Mouse (Mus musculus) left cerebral cortex, adult 2 months (tissue): ENCODE data around the gene Myo18a. TPM values are rescaled to one million over a fixed set of nuclear protein-coding genes. Genes with fewer than 3 reads are reported as not detected.

Experiments
- DNase-seq, 2 experiments: peaks; one replicate each; pipeline ENCODE4 v3.0.0; 2021 to 2022; ENCODE audit warnings: low spot score in 2 of 2, mixed read lengths in 1 of 2; ENCODE audit errors: extremely low spot score in 1 of 2
- H3K27ac ChIP-seq: fragments of 200-600 bp; 2 replicates; pipeline ENCODE4 v1.8.1; 2022
- H3K4me3 ChIP-seq: fragments of 200-600 bp; 2 replicates; pipeline ENCODE4 v1.8.1; 2022
- CTCF ChIP-seq: fragments of 200-600 bp; IDR thresholded peaks from 2 replicates; pipeline ENCODE4 v1.8.1; 2022; ENCODE audit warnings: antibody characterized with exemption, mild to moderate bottlenecking, moderate library complexity
- intact Hi-C: fragments of 180-260 bp; cut with DNase I; formaldehyde crosslinking; loops from one replicate; pipeline ENCODE4 v1.15.1; 2025
- total RNA-seq, 2 experiments: library from RNA; stranded (reverse); gene quantifications; 2 replicates each; pipeline ENCODE4 v1.2.3; 2021

Gene Myo18a
- total RNA-seq, 2 experiments from 2014 or later, result 164 to 169 TPM

GRCm38 (mm10) chr11:77860947-77861346 lies 97.9 kb downstream of the Myo18a start:
- DNase-seq, result peak; percentile 69 to 76
- H3K27ac ChIP-seq, result peak overlapping the region; percentile 34; the same call in 1 of the 2 replicates
- no peak for TF ChIP-seq CTCF
- no peak overlapping the region for H3K4me3 ChIP-seq
- intact Hi-C loops, result no loop called here

DNA sequence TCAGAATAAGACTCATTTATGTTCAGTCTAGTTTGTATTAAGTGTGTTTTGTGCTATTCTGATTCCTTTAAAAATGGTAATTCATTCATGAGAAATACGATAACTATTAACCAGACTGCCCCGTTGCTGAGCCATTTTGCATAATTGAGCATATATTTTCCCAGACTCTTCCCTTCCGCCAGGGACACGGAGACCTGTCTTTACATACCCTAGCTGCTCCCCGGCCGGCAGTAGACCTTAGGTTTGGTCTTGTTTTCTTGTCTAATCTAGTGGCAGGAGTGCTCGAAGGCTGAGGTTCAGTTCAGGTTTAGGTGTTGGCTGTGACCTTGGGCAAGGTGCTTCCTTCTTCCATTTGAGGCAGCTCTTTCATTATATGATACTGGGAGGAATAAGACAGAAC lies 99.8 kb downstream of the Myo18a start:
- no peak for DNase-seq
- no peak overlapping the region for H3K27ac ChIP-seq
- no peak overlapping the region for H3K4me3 ChIP-seq
- no peak for TF ChIP-seq CTCF
- intact Hi-C loops, result no loop called here

GRCm38 (mm10) chr11:77864771-77865170 lies 101.7 kb downstream of the Myo18a start:
- intact Hi-C loops, result no loop called here
- TF ChIP-seq CTCF, result no peak
- peak overlapping the region; percentile 28; the same call in 1 of the 2 replicates for H3K27ac ChIP-seq
- no peak for DNase-seq
- H3K4me3 ChIP-seq, result no peak overlapping the region

GRCm38 (mm10) chr11:77867419-77868083 lies 104.5 kb downstream of the Myo18a start:
- intact Hi-C loops, result no loop called here
- H3K4me3 ChIP-seq, result no peak overlapping the region
- peak overlapping the region; percentile 67; the same call in 1 of the 2 replicates for H3K27ac ChIP-seq
- peak in 1 of 2 experiments; percentile 11 for DNase-seq
- no peak for TF ChIP-seq CTCF

DNA sequence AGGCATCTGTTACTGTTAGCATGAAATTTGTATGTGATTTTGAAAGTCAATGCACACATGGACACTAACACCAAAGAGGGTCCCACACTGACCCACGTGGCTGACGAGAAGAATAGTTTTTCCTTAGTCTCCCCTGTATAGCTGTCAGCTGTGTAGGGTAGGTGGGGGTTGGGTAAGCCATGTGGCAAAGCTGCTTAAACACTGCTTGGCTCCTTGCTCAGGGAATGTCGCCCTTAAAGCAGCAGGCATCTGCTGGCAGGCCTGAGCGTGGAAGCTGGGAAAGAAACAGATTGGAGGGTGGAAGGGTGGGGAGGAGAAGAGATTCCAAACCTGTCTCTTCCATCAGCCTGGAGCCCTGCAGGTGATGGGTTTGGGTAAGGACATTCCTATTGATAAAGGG lies 108.4 kb downstream of the Myo18a start:
- Histone ChIP-seq H3K27ac (peak overlapping the region; percentile 63; the same call in 1 of the 2 replicates), H3K4me3 (no peak overlapping the region)
- intact Hi-C loops, result loop anchor here (2.0 kb wide), 1 partner anchor 17 kb away; no protein-coding TSS in a partner anchor
- DNase-seq, result peak; percentile 58 to 69
- no peak for TF ChIP-seq CTCF

- intact Hi-C loops, result no loop called here
- peak overlapping the region; percentile 87 for H3K27ac ChIP-seq
- H3K4me3 ChIP-seq, result no peak overlapping the region
- TF ChIP-seq CTCF, result no peak; the same call in none of the 2 replicates
- peak; percentile 39 to 62 for DNase-seq
Measured at GRCm38 (mm10) chr11:77872236-77872635, 109.2 kb downstream of the Myo18a start.

- TF ChIP-seq CTCF, result no peak
- H3K4me3 ChIP-seq, result no peak overlapping the region
- intact Hi-C loops, result no loop called here
- peak in 1 of 2 experiments; percentile 17 for DNase-seq
- H3K27ac ChIP-seq, result peak overlapping the region; percentile 87
Measured at GRCm38 (mm10) chr11:77872685-77873084, 109.6 kb downstream of the Myo18a start.

DNA sequence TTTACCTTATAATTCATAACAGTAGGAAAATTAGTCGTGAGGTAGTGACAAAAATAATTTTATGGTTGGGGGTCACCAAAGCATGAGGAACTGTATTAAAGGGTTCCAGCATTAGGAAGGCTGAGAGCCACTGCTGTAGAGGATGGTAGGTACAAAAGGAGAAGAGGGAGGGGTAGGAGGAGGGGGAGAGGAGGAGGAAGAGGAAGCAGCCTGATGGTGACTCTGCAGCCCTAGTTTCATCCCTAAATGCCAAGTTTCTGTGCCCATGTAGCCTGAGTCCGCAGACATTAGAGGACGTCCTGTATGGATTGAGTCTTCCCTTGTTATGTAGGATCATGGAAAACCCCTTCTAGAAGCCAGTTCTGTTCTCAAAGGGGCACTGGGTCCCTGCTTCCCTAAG lies 110.1 kb downstream of the Myo18a start:
- TF ChIP-seq CTCF, result no peak
- peak overlapping the region; percentile 87 for H3K27ac ChIP-seq
- intact Hi-C loops, result no loop called here
- no peak overlapping the region for H3K4me3 ChIP-seq
- DNase-seq, result no peak

- Histone ChIP-seq H3K27ac (no peak overlapping the region), H3K4me3 (no peak overlapping the region)
- intact Hi-C loops, result no loop called here
- DNase-seq, result no peak
- no peak for TF ChIP-seq CTCF
Measured at GRCm38 (mm10) chr11:77874685-77875231, 111.7 kb downstream of the Myo18a start.

- no peak for TF ChIP-seq CTCF
- intact Hi-C loops, result no loop called here
- Histone ChIP-seq H3K27ac (no peak overlapping the region), H3K4me3 (no peak overlapping the region)
- no peak for DNase-seq
Measured at GRCm38 (mm10) chr11:77875269-77875668, 112.2 kb downstream of the Myo18a start.

- H3K27ac ChIP-seq, result peak overlapping the region; percentile 88
- no peak overlapping the region; the same call in 1 of the 2 replicates for H3K4me3 ChIP-seq
- TF ChIP-seq CTCF, result no peak
- DNase-seq, result no peak
- intact Hi-C loops, result no loop called here
Measured at GRCm38 (mm10) chr11:77875847-77876759, 113.1 kb downstream of the Myo18a start.

DNA sequence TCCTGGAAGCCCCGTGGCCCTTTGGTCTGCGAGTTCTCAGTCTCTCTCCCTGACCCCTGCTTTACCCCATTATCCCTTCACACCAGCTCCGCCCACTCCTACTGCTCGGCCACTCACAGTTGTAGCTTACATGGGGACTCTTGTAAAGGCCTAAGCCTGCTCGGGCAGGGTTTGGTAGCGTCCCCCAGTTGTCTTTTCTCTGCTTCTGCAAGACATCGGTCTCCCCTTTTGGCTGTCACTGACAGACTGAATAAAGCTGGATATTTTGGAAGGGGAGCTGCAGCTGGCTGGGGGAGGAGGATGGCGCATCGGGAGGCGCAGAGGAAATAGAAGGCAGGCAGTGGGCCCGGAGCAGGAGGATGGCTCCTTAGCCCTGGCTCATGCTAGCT lies 113.7 kb downstream of the Myo18a start:
- DNase-seq, result peak in 1 of 2 experiments; percentile 44

More for the DNA sequence above, 113.7 kb downstream of the Myo18a start:
- Histone ChIP-seq H3K27ac (peak overlapping the region; percentile 88), H3K4me3 (no peak overlapping the region; the same call in 1 of the 2 replicates)
- intact Hi-C loops, result no loop called here
- TF ChIP-seq CTCF, result no peak
